Mouse (Mus musculus) cerebellum, postnatal 10 days (tissue): ENCODE measurements around the gene Phox2a.
A peak's percentile ranks its signal among the peaks of the same experiment; 100 is the strongest.

Experiments
- DNase-seq, 2 experiments: peaks; one replicate each; pipeline ENCODE4 v3.0.0; 2021; ENCODE audit warnings: mixed read lengths in 2 of 2

Phox2a gene

DNA sequence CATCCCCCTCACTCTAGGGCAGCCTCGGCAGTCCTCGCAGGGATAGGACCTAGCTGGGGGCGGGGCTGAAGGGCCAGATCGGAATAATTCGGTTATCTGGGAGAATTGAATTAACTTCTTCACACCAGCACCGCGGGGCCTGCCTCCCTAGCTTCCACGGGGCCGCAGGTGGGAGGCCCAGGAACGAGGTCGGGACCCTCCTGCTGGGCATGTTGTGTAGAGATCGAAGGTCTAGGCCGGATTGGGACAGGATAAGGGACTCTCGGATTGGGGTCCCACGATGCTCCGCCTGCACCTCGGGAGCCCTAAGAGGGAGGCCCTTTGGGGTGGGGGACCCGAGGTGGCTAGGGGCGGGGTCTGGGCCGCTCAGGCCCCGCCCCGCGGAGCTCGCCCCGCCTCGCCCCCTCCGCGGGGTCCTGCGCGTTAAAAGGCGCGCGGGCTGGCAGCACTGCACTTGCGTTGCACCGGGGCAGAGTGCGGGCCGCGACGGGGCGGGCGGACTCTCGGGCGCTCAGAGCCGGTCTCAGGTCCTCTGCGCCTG is at the start of gene Phox2a:
Phox2a (plus strand) TSS at position 453 of the 541 bp plus-strand sequence.
- DNase-seq: no peak

DNA sequence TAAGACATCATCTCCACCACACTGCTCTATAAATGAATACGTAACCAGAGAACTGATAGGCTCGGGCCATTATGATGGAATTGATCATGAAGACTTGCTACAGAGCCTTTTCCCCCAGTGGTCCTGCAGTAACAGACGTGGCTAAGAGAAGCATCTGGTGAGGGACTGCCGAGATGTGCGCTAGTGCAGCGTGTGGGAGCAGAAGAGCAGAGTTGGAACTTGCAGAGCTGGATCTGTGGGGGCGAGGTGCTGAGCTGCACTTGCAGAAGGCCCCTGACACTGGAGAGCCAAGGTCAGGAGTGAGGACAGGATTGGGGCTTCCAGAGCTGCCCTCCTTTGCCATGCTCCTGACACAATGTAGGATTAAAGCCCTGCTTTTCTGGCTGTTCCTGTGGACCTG is 48.1 kb upstream of the Phox2a start:
- no peak for DNase-seq

DNA sequence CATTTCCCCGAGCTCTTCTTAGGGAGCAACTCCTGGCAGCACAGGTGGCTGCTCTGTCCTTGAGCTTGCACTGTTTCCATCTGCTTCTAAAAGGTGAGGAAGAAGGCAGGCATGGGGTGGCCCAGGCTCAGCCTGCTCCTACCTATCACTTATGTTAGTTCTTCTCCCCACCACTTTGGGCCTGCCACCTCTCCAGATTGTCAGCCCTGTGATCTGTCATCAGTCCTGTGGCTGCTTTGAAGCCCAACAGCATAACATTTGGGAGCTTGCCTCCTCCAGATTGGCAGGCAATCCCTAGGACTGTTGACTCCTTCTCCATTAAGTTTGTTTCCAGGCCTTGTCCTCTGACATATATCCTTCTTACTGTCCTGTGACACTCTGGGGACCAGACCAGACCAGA is 46.5 kb upstream of the Phox2a start:
- no peak for DNase-seq

DNA sequence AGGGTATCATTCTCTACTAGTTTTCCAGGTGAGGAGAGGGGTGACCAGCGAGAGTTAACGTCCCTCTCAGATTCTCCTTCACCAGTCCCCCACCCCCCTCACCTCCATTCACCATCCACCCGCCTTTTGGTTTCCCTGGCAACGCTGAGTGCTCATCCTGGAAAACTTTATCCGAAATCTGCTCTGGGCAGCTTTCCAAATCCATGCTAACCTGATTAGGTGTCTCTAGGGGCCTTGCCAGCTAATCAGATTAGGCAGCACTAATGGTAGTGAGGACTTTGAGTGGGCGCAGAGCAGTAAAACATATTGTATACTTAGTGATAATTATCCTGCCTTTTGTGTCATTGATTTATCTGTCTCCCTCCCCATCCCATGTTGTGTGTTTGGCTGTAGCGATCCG is 45.4 kb upstream of the Phox2a start:
- peak; percentile 56 to 69 for DNase-seq

DNA sequence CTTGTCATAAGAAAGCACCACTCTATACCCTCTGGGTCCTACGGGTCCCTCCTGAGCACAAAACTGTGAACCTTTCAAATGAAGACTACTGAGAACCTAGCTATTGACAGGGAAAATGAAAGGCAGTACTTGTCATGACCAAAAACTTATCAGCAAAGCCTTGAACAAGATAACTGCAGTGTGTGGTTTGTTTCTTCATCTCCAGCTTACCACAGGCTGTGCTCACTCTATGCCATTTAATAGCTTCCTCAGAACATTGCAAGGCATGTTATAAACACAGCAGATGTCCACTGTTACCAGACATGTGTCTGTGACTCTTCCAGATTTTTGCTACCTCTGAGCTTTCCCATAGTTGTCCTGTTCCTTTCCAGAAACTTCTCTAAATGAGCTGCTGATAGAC is 41.1 kb upstream of the Phox2a start:
- no peak for DNase-seq

DNA sequence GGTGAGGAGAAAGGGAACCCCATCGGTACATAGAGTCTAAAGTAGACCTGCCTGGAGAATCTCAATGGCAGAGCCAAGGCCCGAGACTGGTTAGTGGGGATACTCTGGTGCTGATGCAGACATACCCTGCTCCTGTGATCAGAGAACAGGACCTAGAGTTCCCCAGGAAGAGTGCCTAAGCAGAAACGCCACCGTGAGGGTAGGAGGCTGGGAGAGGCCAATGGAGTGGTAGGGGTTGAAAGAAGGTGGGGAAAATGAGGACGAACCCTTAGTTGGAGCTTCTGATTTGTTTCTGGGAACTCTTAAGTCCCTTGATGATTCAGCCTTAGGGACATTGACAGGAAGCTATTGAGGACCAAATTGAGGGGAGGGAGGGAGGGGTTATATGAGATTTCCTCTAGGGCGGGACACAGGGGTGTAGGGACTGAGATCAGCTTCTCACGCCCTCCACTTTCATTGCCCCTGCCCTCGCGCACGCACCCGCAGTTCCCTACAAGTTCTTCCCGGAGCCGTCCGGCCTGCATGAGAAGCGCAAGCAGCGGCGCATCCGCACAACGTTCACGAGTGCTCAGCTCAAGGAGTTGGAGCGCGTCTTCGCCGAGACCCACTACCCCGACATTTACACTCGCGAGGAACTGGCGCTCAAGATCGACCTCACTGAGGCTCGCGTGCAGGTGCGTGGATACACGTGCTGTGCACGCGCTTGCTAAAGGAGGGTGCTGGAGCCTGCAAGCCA is 2.4 kb downstream of the Phox2a start:
- no peak for DNase-seq

DNA sequence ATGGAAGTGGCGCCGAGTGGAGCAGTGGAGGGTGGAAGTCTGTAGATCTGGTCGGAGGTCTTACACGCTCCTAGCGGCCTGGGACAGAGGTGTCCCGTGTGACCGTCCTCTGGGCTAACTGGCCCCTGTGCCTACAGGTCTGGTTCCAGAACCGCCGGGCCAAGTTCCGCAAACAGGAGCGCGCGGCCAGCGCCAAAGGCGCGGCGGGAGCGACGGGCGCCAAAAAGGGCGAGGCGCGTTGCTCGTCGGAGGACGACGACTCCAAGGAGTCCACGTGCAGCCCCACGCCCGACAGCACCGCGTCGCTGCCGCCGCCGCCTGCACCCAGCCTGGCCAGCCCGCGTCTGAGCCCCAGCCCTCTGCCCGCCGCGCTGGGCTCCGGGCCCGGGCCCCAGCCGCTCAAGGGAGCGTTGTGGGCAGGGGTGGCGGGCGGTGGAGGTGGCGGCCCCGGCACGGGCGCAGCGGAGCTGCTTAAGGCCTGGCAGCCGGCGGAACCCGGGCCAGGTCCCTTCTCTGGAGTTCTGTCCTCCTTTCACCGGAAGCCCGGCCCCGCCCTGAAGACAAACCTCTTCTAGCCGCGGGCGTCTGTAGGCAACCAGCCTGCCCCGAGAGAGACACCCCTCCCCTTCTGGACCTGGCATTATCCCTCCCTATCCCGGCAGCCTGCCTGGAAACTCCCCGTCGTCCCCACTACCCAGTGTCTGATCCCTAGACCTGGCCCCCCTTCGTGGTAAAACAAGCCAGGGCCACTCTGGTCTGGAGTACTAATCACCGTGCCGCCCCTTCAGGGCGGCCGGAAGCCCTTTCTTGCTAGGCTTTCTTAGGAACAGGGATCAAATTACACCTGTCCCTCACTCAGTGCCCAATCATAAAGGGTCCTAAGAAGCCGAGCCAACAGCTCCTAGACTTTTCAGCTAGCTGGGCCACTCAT is 3.7 kb downstream of the Phox2a start:
- DNase-seq: peak; percentile 61

DNA sequence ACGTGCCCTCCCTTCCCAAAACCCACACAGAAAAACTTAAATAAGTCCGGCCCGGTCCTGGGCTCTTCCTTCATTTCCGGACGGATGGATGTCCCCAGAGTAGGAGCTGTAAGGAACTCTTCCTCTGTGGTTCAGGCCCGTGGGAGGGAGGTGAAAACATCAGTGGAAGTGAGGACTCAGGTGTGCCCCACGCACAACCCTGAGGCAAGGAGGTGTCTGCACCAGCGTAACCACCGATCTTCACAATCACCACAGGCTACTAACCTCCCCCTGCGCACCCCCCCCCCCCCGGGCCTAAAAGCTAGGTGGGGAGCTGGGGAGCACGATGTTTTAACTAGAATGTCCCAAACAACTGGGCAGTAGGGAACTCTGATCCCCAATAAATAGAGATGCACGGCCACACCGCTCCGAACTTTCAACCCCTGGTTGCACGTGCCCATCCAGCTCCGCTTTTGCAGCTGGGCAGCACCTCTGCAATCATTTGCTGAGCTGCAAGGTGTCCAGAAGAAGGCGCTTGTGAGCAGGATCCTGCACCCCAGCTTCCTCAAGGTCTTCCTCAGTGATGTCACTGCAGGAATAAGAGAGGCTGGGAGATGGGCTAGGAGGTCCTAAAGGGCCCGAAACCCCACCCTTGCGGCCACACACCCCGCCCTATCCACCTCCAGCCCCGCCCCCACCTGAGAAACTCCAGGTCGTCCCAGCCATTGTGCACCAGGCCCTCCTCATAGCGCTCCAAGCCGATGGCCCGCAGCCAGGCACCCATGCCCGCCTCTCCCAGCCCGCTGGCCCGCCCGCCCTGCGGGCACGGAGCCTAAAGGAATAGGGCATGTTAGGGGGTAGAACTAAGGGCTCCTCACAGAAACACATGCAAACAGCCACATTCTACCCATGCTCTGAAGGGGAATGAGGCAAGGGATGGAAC is 5.0 kb downstream of the Phox2a start:
- DNase-seq: peak in 1 of 2 experiments; percentile 41

DNA sequence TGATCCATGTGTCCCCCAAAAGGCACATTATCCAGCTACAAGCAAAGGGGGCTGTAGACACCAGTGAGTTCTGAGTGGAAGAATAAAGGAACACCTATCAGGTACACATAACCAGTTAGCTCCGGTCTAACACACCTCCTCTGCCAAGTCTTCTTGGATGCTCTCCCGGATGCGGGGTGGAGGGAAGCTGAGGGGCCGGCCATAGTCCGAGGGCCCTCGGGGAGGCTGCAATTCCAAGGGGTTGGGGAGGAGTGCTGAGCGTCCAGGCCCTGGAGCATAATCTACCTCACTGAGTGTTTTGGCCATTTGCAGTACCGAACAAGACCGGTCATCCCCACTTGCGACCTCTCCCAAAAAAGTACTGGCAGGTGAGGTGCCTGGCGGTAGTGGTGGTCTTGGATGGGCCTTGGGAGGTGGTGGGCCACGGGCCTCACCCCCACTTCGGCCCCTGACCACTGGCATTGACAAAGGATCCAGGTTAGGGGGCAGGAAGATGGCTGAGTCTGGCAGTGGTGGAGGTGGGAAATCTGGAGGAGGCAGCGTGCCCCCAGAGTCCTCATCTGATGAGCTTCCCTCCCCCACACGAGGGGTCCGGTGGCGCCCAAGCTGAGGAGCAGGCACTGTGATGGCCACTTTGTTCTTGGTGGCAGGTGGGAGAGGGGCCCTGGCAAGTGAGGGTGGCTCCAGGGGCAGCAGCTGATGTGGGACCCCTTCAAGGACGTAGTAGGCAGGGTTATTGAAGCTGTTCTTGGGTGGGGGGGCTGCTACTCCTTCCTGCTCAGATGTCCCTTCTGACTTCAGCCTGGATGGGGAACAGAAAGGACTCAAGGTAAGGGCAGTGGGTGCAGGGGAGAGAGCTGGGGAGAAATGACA is 5.9 kb downstream of the Phox2a start:
- peak; percentile 53 to 65 for DNase-seq

DNA sequence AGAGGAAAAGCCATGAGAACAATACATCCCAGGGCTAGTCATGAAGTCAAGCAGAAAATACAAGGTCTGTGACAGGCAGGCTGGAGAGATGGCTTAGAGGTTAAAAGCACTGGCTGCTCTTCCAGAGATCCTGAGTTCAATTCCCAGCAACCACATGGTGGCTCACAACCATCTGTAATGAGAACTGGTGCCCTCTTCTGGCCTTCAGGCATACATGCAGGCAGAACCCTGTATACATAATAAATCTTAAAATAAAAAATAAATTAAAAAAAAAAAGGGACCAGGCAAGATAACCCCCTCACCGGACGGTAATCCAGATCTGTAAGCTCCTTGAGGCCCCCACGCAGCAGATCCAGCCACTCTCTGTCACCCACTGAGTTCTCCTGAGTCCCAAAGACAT is 12.3 kb downstream of the Phox2a start:
- DNase-seq: no peak

DNA sequence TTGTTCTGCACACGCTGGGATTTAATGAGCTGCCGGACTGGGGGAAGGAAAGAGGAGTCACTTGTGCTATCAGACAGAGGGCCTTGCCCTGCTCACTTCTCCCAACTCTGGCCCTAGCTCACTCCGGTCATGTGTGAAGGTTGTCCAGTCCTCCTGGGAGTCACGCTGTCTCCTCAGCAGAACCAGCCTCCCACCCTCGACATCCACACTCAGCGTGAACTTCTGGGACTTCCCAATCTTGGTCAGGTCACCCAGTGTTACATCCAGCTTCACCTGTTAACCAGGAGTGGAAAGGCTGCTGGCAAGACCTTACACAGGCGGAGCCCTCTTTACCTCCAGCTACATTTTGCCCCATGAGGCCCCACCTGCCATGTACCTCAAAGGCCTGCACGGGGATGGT is 13.3 kb downstream of the Phox2a start:
- DNase-seq: no peak

DNA sequence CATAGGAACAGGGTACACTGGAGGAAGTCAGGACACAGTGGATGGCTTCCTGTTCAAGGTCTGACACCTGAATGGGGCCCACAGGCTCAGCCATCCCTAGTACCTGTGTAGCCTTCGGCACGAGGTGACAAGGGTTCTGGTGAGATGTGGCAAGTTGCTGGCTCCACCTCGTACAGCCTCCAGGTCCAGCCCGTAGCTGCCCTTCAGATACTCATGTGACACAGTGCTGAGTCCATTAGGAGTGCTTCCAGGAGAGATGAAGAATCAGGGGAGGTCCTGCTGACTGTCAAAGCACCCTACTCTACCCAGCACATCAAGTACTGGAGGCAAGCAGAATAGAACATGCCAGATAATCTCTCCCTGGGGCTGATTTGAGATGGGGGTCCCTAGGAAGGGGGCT is 14.3 kb downstream of the Phox2a start:
- DNase-seq: no peak

DNA sequence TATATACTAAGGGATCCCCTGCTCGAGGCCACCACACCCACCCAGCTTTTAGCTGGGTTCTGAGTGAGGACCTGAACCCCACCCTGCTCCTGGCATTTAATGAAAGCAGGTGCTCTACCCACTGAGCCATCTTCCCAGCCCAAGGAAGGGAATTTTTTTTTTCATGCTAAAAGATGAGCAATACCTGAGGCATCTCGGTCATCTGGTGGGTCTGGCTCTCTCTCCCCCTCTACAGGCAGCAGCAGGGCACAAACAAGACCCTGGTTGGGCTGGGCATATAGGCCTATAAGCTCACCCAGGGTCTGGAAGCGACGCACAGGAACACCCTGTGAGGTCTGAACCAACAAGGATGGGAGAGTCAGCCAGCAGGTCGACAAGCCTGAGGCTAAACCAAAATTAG is 15.2 kb downstream of the Phox2a start:
- DNase-seq: no peak

DNA sequence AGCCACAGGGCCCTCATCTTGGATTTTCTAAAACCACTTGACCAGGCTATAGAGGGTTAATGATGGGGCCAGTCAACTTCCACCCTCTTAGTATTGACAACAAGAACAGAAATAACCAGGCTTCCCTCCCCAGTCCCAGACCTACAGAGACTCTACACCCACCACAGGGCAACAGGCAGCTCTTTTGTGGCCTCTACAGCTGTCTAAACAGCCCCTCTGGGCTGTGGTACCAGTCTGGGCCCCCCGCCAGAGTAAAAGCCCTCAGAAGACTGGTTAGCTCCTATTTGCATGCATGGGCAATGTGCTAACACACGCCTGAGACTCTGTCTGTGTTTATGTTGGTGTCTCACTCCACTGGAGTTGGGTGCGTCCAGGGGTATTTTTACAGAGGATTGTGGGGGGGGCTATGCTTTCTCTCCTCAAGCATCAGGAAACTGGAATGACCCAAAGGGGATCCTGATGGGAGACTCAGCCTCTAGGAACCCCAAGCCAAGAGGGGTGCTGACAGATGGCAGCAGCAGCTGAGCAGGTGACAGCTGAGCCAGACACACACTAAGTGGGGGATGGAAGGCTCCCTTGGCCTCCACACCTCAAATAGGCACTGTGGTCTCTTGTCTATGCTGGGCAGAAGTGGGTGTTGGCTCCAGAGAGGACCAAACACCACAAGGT is 15.9 kb downstream of the Phox2a start:
- DNase-seq: peak; percentile 63 to 73

DNA sequence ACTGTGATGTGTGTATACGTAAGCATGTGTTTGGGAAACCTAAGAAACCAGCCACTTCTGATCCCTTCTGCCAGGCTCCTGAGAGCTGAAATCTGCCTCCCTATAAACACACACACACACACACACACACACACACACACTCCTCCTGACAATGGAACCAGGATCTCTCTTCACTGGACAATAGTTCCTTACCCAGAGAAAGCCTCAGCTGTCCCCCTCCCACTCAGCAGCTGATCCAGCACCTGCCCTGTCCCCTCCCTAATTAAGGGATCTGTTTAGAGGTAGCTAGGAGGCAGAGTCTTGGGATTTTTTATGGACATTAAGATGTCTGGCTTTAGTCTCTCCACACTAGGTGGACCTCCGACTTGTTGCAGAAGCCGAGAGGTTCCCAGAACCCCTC is 16.8 kb downstream of the Phox2a start:
- DNase-seq: no peak

DNA sequence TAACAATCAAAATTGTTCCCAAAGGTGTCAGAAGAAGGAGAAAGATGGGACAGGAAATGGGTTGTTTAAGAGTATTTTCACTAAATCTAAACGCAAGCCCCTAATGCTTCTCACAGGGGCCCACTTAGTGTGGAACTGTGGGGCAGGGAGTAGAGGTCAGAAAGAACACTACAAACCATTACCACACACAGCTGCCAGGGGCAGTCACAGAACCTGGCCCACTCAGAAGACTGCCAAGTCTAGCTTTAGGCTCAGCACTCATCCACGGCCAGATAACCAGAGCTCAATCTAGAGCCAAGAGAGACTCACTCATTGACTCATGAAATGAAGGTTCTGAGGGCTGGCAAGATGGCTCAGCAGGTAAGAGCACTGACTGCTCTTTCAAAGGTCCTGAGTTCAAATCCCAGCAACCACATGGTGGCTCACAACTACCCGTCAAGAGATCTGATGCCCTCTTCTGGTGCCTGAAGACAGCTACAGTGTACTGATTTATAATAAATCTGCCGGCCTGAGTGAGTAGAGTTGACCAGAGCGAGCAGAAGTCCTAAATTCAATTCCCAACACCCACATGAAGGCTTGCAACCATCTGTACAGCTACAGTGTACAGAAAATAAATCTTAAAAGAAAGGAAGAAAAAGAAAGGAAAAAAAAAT is 17.5 kb downstream of the Phox2a start:
- no peak for DNase-seq

DNA sequence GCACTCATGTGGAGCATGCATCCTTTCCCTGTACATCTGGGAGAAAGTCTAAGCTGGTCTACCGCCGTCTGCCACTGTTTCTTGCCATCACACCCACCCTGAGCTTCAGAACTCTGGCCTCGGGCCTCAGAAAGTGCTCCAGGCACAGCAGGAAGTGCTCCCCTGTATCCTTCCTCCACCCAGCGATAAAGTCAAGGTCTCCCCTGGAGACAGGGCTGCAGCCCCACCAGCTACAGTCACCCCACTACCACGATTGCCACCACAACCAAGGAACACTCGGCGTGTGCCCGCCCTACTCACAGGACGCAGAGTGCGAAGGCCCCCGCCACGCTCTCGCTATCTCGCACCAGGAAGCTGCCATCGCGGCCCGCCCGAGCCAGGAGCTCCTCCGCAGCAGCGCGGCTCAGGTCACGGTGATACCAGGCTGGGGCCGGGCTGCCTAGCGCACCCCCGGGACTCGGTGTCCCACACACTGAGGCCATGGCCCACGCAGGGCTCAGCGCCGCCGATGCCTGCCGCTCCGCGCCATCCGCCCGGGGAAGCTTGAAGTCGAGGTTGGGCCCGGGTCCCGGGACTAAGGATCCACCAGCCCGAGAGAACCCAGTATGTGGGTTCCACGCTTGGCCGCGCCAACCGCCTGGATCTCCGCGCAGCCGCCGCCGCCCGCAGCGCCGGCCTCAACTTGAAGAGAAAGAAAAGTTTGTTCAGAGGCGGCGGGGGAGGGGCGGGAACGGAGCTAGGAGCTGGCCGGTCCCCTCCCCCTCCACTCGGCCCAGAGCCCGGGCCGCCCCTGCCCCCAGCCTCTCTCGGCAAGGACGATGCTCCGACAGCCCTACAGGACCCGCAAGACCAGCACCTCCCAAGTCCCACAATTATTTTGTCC is 18.4 kb downstream of the Phox2a start:
- peak; percentile 71 to 80 for DNase-seq

DNA sequence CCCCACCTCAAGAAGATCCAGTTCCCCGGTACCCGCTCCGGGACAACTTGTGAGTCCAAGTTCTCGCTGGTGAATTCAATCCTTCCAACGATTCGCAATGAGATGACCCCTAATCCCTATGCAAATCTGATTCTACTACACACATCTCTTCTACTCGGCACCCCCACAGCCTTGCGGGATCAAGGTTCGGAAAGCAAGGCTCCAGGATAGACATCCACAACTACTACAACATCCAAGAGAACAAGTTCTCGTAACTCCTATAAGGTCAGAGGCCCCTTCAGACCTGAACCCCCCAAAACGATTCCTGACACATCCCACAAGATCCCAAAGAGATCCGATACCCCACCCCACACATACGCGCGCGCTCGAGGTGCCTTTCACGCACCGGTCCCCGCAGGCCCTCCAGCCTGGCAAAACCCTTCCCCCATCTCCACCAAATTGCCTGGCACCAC is 19.1 kb downstream of the Phox2a start:
- DNase-seq: no peak
